Mouse (Mus musculus) heart, adult 2 months (tissue): ENCODE measurements around the gene Fbxl13.

Source experiments
- CTCF ChIP-seq: fragments of 200-600 bp; IDR thresholded peaks from 2 replicates; pipeline ENCODE4 v1.8.1; 2022; ENCODE audit warnings: antibody characterized with exemption, mild to moderate bottlenecking, moderate library complexity
- EP300 ChIP-seq: fragments of 200-500 bp; IDR thresholded peaks from 2 replicates; pipeline ENCODE4 v1.6.1; 2011; ENCODE audit warnings: low read depth, low read length, control low read depth; ENCODE audit not compliant: insufficient read depth

GRCm38 (mm10) chr5:21518207-21518606, 127.2 kb downstream of the Fbxl13 start:
- TF ChIP-seq EP300 (no peak), CTCF (no peak)
